Mouse (Mus musculus): ENCODE results near the gene Ephb1. TPM values are rescaled to one million over a fixed set of nuclear protein-coding genes. Genes with fewer than 3 reads are reported as not detected.
A peak's percentile ranks its signal among the peaks of the same experiment; 100 is the strongest.

The Ephb1 gene
- 10 to 100 TPM; 31.5 to 36.0 TPM for total RNA-seq (2021)

GRCm38 (mm10) chr9:102354561-102354973, at the start of gene Ephb1:
TSS of gene Ephb1 (minus strand) at chr9:102354693.
- peak; percentile 88 to 98 for DNase-seq (ENCODE audit: low spot score in 2 of 2)
- intact Hi-C loops (cut with DNase I) = loop anchor here (1.0 to 10.0 kb wide), 6 partner anchors 216 to 1102 kb away; partner anchors contain the start of gene Ppp2r3a

DNA sequence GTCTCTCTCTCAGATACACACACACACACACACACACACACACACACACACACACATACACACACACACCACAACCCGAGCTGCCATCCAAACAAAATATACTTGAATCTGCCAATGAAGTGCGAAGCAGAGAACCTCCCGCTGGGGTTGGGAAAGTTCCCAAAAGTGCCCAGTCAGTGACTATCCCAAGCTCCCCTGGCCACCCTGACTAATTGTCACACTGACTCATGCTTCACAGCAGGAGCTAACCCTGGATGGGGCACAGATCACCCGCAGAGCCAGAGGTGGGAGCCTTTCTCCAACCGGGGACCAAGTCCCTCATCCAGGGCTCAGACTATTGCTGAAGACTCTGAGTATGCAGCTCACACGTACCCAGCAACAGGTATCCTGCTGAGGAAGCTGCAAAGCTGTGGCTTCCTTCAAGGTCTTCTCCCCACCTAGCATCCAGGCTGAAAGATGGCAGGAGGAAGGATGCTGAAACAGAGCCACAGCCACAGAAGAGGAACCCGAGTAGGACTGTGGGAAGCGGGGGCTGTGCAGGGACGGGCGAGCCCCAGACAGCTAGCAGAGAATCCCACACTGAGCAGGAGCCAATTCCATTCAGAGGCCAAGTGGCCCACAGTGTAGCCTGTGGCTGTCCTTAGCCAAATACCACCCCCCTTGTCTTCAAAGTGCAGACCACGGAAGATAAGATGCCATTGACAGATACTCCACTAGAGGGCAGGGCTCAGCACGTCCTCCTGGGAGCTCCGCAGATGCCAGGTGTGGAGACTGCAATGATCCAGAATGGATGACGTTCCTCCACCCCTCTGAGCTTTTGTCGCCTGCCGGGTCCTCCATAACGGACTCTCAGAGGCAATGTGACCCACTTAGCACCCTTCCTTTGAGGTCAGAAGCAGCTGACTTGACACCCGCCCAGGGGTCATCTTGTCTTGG, 48.9 kb upstream of the Ephb1 start:
- DNase-seq (ENCODE audit: low spot score in 2 of 2) = peak; percentile 66 to 68
- intact Hi-C loops (cut with DNase I) = loop anchor here (1.0 to 5.0 kb wide), 2 partner anchors 104 to 142 kb away; partner anchors contain the start of gene Ky

GRCm38 (mm10) chr9:102402671-102403070, 48.2 kb upstream of the Ephb1 start:
- intact Hi-C loops (cut with DNase I) = loop anchor here (1.0 to 5.0 kb wide), 2 partner anchors 105 to 143 kb away; partner anchors contain the start of gene Ky
- DNase-seq (ENCODE audit: low spot score in 2 of 2) = no peak

- DNase-seq (ENCODE audit: low spot score in 2 of 2) = no peak
- intact Hi-C loops (cut with DNase I) = no loop called here
Measured at GRCm38 (mm10) chr9:102388266-102388665, 33.8 kb upstream of the Ephb1 start.

GRCm38 (mm10) chr9:102386816-102387215, 32.3 kb upstream of the Ephb1 start:
- no peak for DNase-seq (ENCODE audit: low spot score in 2 of 2)
- intact Hi-C loops (cut with DNase I) = no loop called here

- intact Hi-C loops (cut with DNase I) = no loop called here
- DNase-seq (ENCODE audit: low spot score in 2 of 2) = no peak
Measured at GRCm38 (mm10) chr9:102380235-102380634, 25.7 kb upstream of the Ephb1 start.

GRCm38 (mm10) chr9:102374661-102375060, 20.2 kb upstream of the Ephb1 start:
- intact Hi-C loops (cut with DNase I) = no loop called here
- DNase-seq (ENCODE audit: low spot score in 2 of 2) = no peak

GRCm38 (mm10) chr9:102373886-102374285, 19.4 kb upstream of the Ephb1 start:
- intact Hi-C loops (cut with DNase I) = no loop called here
- no peak for DNase-seq (ENCODE audit: low spot score in 2 of 2)

DNA sequence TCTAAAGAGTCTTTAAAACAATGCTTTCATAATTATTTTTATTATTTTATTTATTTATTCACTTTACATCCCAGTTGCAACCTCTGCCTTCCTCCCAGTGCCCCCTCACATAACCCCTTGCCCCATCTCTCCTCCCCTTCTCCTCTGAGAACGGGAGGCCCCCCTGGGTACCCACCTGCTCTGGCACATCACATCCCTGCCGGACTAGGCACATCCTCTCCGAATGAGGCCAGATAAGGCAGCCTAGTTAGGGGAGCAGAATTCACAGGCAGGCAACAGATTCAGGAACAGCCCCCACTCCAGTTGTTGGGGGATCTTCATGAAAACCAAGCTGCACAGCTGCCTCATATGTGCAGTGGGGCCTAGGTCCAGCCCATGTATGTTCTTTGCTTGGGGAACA, 17.4 kb upstream of the Ephb1 start:
- DNase-seq (ENCODE audit: low spot score in 2 of 2) = no peak
- intact Hi-C loops (cut with DNase I) = no loop called here

DNA sequence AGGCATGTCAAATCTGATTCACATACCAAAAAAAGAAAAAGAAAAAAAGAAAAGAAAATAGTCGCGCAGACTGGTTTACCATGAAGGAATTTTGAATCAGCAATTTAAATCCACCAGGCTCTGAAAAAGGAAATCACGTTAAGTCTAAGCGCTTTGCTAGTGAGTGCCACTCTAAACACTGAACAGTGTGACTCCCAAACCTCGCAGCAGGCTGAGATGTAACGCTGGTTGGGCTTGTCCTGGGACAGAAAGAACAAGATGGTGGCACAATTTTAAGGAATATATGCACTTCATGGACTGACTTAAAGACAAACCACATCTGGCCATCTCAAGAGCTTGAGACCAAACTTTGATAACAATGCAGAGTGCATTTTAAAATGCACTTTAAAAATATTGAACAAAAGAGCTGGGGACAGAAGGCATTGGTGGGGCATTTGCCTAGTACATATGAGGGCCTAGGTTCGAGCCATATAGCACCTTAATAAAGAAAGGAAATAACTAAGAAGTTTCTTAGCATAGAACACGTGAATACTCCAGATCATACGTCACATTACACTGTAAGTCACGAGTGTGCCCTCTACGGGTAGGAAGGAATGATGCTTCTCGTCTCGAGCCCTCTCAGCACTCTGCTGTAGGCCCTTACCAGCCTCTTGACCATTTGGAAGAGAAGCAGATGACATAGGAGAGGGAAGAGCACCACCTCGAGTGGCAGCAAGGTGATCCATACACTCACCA, 16.7 kb upstream of the Ephb1 start:
- intact Hi-C loops (cut with DNase I) = no loop called here
- no peak for DNase-seq (ENCODE audit: low spot score in 2 of 2)

- no peak for DNase-seq (ENCODE audit: low spot score in 2 of 2)
- intact Hi-C loops (cut with DNase I) = no loop called here
Measured at GRCm38 (mm10) chr9:102370141-102370540, 15.6 kb upstream of the Ephb1 start.

GRCm38 (mm10) chr9:102369141-102369540, 14.6 kb upstream of the Ephb1 start:
- intact Hi-C loops (cut with DNase I) = no loop called here
- DNase-seq (ENCODE audit: low spot score in 2 of 2) = no peak

GRCm38 (mm10) chr9:102367796-102368195, 13.3 kb upstream of the Ephb1 start:
- no peak for DNase-seq (ENCODE audit: low spot score in 2 of 2)

DNA sequence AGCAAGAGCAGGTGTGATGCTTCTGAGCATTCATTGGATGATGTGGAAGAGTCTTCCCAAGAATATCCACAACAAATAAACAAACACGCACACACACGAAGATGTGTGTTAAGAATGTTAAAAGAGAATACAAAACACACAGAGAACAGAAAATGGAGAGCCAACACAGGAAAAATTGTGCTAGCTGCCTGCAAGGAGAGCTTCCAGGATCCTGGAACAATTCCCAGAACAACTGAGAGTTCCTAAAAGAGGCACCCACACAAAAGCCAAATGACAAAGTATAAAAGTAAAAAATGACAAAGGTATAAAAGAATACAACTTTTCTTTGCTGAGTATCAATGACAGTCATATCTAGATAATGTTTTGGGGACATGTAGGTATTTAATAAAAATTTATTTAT, 11.0 kb upstream of the Ephb1 start:
- peak in 1 of 2 experiments; percentile 72 for DNase-seq (ENCODE audit: low spot score in 2 of 2)
- intact Hi-C loops (cut with DNase I) = no loop called here

More at GRCm38 (mm10) chr9:102367796-102368195, 13.3 kb upstream of the Ephb1 start:
- intact Hi-C loops (cut with DNase I) = no loop called here

DNA sequence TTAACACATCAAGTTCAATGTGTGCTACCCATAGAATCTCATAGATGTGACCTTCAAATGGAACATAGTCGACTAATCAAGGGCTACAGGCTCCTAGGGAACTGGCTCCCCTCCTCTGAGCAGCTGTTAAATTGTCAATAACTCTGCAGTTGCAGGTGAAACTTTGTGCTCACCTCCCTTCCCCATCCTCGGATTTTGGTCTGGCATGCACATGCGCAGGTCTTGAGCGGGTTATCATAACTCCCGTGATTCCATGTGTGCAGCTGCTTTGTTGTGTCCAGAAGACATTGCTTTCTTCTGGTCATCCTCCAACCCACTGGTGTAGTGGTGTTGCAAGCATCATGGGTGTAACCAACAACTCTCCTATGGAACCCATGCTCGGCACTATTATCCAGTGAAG, 4.8 kb upstream of the Ephb1 start:
- DNase-seq (ENCODE audit: low spot score in 2 of 2) = no peak
- intact Hi-C loops (cut with DNase I) = loop anchor here (5.0 to 10.0 kb wide), 3 partner anchors 325 to 1177 kb away; no protein-coding TSS in a partner anchor

DNA sequence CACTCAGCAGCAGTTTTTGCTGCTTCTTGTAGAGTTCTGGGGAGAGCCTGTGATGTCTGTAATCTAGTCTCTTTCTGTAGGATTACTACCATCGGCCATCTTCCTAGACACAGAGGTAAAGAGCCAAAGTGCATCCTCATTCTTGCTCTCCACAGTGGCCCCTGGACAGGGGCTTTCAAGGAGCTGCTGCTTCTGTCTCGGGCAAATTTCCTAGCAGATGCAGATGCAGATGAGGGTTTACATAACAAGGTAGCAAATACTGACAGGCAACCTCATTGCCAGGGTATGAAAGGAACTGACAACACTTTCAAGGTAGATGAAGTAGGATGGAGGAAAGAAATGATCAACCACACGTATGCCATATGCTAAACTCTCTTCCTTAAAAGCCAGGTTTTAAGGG, 4.2 kb upstream of the Ephb1 start:
- DNase-seq (ENCODE audit: low spot score in 2 of 2) = no peak
- intact Hi-C loops (cut with DNase I) = loop anchor here (5.0 to 10.0 kb wide), 3 partner anchors 324 to 1176 kb away; no protein-coding TSS in a partner anchor

DNA sequence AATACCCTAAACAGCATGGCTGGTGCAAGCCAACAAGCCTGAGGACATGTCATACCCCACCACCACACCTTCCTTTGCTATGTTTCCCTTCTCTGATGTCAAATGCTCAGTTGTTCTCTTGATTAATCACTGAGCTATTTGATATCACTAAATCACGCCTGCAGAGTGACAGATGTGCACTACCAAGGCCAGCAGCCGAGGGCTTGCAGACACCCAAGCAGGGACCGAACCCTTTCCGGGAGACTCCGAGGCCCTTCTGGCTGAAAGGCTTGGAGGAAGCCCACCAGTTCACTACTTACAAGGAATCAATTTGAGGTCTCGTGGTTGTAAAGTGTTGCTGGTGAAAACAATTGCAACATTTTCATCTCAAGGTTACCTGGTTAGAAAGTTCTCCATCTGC, 3.5 kb upstream of the Ephb1 start:
- intact Hi-C loops (cut with DNase I) = loop anchor here (5.0 to 10.0 kb wide), 3 partner anchors 323 to 1176 kb away; no protein-coding TSS in a partner anchor
- DNase-seq (ENCODE audit: low spot score in 2 of 2) = no peak

DNA sequence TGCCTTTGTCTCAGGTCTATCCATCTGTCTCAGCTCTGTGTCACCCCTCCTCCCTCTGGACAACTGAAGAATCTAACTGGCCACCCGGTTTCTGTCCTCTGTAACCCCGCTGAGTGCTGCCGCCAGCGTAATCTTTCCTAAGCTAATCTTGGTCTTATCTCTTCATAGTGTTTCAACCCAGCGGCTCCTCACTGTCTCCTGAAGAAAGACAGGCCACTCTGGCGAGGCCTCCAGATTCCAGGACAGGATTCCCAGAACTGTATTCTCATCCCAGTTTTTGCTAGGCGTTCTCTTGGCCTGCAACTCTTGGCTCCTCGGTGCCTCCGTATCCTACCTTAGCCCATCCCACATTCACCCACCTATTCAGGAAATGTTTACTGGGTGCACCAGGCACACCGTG, 2.0 kb upstream of the Ephb1 start:
- intact Hi-C loops (cut with DNase I) = loop anchor here (5.0 to 10.0 kb wide), 3 partner anchors 322 to 1174 kb away; no protein-coding TSS in a partner anchor
- DNase-seq (ENCODE audit: low spot score in 2 of 2) = no peak

DNA sequence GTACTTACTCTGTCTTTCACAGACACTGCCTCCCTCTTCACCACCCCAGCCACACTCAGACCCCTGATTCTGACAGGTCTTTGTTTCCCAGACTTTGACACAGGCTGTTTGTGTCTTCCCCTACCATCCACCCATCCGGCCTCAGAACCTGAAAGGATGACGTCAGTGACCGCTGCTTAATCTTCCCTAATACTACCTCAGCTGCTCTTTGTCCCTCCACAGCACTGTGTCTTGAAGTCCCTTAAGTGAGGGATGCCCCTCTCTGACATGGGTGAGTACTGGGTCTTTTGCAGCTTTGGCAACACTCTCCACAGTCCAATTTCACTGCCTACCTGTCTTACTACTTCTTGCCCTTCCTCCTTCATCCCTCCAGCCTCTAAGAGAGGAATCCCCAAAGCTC, 1.2 kb upstream of the Ephb1 start:
- no peak for DNase-seq (ENCODE audit: low spot score in 2 of 2)

More for the DNA sequence above, 1.2 kb upstream of the Ephb1 start:
- intact Hi-C loops (cut with DNase I) = loop anchor here (2.0 to 10.0 kb wide), 5 partner anchors 217 to 1173 kb away; no protein-coding TSS in a partner anchor
